Mouse (Mus musculus): ENCODE data around the gene Aloxe3.

DNA sequence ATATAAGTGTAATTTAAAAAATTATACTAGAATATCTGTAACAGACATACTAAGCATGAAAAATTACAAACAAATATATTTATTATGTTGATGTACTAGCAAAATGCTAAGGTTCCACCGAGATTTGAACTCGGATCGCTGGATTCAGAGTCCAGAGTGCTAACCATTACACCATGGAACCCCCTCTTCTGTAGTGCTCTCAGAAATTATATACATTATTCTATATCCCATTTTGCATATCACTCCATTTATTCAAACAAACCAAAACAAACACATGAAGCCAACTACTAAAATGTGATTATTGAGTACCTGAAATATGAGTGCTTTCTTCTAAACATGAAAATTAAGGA, 1.2 kb upstream of the Aloxe3 start:
- TF ChIP-seq POLR2A (IDR thresholded peaks at IDR 0.05; ENCODE audit: insufficient read length, low read depth) (no peak), MYOG (IDR thresholded peaks at IDR 0.05; ENCODE audit: control insufficient read depth in 1 of 3, insufficient read depth in 1 of 3, insufficient read length in 2 of 3, low read depth in 2 of 3) (no peak), MAX (IDR thresholded peaks at IDR 0.05; ENCODE audit: low read depth) (no peak)

Measured in myocyte (in vitro differentiated cells).